In genomic region chr8:115476071-115476470, GRCm38 (mm10) we compare ENCODE assay signal across 19 mouse cellular contexts.
DNase-seq lines count a peak whose midpoint lies in the region; ATAC-seq lines count a peak whose summit lies in the region.
"Had no signal": no experiment of that assay in that cellular context is flagged by ENCODE, and none has a peak within 500 bp of the region (broad histone marks: within the 10 kb centered on the region; RNA-seq: fewer than 3 reads in every experiment).

No protein-coding gene starts in this region.

- H3K27ac ChIP-seq in midbrain, embryonic 11.5 days (ENCODE audit: low read depth, low read length) = no peak overlapping the region
- H3K27ac ChIP-seq: embryonic facial prominence, embryonic 15.5 days; forebrain, embryonic 15.5 days; heart, adult 2 months; hindbrain, embryonic 10.5 days; hindbrain, embryonic 14.5 days; intestine, embryonic 15.5 days had no signal

- H3K4me3 ChIP-seq in midbrain, embryonic 11.5 days (ENCODE audit: low read depth, low read length) = no peak overlapping the region
- H3K4me3 ChIP-seq: embryonic facial prominence, embryonic 15.5 days; erythroblast, embryonic 14.5 days; forebrain, embryonic 15.5 days; heart, adult 2 months; heart, embryonic 12.5 days; hindbrain, embryonic 10.5 days; intestine, embryonic 15.5 days had no signal

- peak; percentile 40 for DNase-seq in cerebellum, adult 11-12 months
- DNase-seq in cerebellum, postnatal 14 days = no peak
- DNase-seq in gastrocnemius, adult 18-20 months (ENCODE audit: low spot score) = peak; percentile 88
- DNase-seq in gastrocnemius, postnatal 10 days = no peak
- DNase-seq in cerebellum, postnatal 25 days = peak; percentile 16 to 35
- DNase-seq in gastrocnemius, postnatal 36 days = peak; percentile 33 to 43
- no peak for DNase-seq in midbrain, embryonic 11.5 days (ENCODE audit: low spot score, missing footprints)
- DNase-seq: adrenal gland, postnatal 14 days; heart, adult 2 months; kidney, adult 18-20 months; kidney, postnatal 10 days had no signal

- H3K27me3 ChIP-seq in midbrain, embryonic 11.5 days (ENCODE audit: control insufficient read depth, insufficient read depth, low read length) = no peaks in the 10 kb centered on the region
- H3K27me3 ChIP-seq: embryonic facial prominence, embryonic 15.5 days; forebrain, embryonic 15.5 days had no signal

- intact Hi-C loops in gastrocnemius, postnatal 36 days (cut with DNase I) = loop anchor here (5.0 kb wide), 2 partner anchors 231 to 499 kb away; partner anchors contain the start of gene Maf

- no peaks in the 10 kb centered on the region for H3K36me3 ChIP-seq in midbrain, embryonic 11.5 days (ENCODE audit: control insufficient read depth, insufficient read depth, low read length)
- H3K36me3 ChIP-seq: embryonic facial prominence, embryonic 15.5 days; forebrain, embryonic 15.5 days; heart, embryonic 12.5 days; hindbrain, embryonic 10.5 days; intestine, embryonic 15.5 days had no signal

- no peaks in the 10 kb centered on the region for H3K4me1 ChIP-seq in midbrain, embryonic 11.5 days (ENCODE audit: control insufficient read depth, insufficient read depth, low read length)
- H3K4me1 ChIP-seq: forebrain, embryonic 15.5 days; intestine, embryonic 15.5 days had no signal

- H3K9me3 ChIP-seq in midbrain, embryonic 11.5 days (ENCODE audit: control insufficient read depth, low read length) = no peaks in the 10 kb centered on the region
- H3K9me3 ChIP-seq: embryonic facial prominence, embryonic 15.5 days; forebrain, embryonic 15.5 days; heart, embryonic 12.5 days; hindbrain, embryonic 10.5 days; intestine, embryonic 15.5 days had no signal

- no peak overlapping the region for H3K9ac ChIP-seq in midbrain, embryonic 11.5 days (ENCODE audit: low read length)
- H3K9ac ChIP-seq: embryonic facial prominence, embryonic 15.5 days; forebrain, embryonic 15.5 days; heart, embryonic 12.5 days; hindbrain, embryonic 14.5 days; intestine, embryonic 15.5 days had no signal

- WGBS in midbrain, embryonic 11.5 days = 91% methylated on average over 9 of the region's 9 CpGs

- no peak overlapping the region for H3K4me2 ChIP-seq in midbrain, embryonic 11.5 days
- H3K4me2 ChIP-seq: embryonic facial prominence, embryonic 15.5 days; forebrain, embryonic 15.5 days; heart, embryonic 12.5 days; hindbrain, embryonic 14.5 days; intestine, embryonic 15.5 days had no signal

- no peak for ATAC-seq in midbrain, embryonic 11.5 days (ENCODE audit: low FRiP score)
- ATAC-seq in erythroid progenitor cell, adult 5-6 weeks (replicated peaks; ENCODE audit: low FRiP score, poor library complexity, severe bottlenecking) = no peak
- ATAC-seq: forebrain, embryonic 15.5 days; intestine, embryonic 15.5 days had no signal

Comparison
In these comparisons a context has a peak if more than half of its experiments do, and no peak if none do; other contexts are left out.
1. DNase-seq: peak in cerebellum, adult 11-12 months (single experiment), gastrocnemius, adult 18-20 months (single experiment), cerebellum, postnatal 25 days (2 of 2) and gastrocnemius, postnatal 36 days (2 of 2); none in cerebellum, postnatal 14 days (0 of 2), gastrocnemius, postnatal 10 days (single experiment) and midbrain, embryonic 11.5 days (single experiment).